Mouse (Mus musculus) natural killer cell, adult 2 months (primary cell): ENCODE measurements around the gene Igdcc4.
A peak's percentile ranks its signal among the peaks of the same experiment; 100 is the strongest.
"Not testable (repeated sequence)": the region's sequence is repeated elsewhere in the genome, so short reads cannot be mapped to it uniquely, and the experiment has no call there.

Experiments
- DNase-seq, 2 experiments: peaks; one replicate each; pipeline ENCODE4 v3.0.0; 2022; ENCODE audit warnings: low spot score in 2 of 2

Igdcc4 gene

DNA sequence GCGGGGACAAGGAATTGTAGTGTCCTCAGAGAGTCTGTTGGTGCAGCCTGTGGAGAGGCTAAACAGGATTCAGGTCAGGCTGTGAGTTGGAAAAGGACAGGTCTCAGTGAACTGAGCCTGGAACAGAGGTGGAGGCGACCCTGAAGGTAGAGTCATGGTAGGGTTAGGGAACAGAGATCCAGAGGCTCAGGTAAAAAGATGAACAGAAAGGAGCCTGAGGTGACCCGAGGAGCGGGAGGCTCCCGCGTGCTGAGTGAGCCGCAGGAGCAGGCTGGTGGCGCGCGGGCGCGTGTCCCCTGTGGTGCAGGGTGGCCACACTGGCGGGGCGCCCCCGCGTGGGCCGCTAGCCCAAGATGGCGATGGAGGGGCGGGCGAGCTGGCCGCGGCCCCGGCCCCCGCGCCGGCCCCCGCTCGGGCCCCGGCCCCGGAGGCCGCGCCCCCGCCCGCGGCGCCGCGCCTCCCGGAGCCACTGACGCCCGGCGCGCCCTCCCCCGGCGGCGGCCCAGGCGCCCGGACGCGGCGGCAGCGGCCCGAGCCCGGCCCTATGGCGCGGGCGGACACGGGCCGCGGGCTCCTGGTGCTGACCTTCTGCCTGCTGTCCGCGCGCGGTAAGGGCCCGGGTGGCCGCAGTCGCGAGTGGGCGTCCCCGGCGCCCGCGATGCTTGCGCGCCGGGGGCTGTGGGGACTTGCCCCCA is at the start of gene Igdcc4:
Gene Igdcc4, plus strand, starts transcription at position 496 of the 695 bp plus-strand sequence.
- no peak for DNase-seq

DNA sequence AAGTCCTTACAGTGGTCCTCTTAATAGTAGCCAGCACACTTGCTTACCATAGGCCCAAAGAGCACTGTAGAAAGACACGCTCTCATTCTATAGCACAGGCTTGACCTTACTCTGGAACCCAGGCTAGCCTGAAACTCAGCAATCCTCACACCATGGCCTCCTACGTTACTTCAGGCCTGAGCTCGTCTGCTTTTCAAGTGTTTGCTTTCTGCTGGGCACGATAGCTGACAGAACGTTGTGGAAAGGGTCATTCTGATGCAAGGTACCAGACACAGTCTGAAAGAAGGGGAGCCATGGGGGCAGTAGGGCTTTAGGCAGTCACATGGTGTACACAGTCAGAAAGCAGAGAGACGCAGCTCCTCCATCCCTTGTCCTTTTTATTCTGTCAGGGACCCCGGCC is 37.0 kb upstream of the Igdcc4 start:
- DNase-seq = no peak

DNA sequence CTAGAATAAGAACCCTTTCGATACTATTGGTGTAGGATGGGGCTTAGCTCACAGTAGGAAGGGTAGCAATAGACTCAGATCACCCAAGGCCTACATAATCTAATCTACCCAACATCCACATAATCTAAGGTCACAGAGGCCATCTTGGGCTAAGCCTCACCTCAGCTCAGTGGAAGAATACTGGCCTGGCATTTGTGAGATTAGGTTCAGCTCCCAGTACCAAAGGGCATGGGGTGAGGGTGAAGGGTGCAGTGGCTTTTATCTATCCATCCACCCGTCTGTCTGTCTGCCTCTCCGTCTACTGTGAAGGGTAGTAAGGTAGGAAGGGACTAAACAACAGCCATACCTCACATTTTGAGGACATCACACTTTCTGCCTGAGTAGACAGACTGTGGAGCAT is 30.7 kb upstream of the Igdcc4 start:
- no peak for DNase-seq

DNA sequence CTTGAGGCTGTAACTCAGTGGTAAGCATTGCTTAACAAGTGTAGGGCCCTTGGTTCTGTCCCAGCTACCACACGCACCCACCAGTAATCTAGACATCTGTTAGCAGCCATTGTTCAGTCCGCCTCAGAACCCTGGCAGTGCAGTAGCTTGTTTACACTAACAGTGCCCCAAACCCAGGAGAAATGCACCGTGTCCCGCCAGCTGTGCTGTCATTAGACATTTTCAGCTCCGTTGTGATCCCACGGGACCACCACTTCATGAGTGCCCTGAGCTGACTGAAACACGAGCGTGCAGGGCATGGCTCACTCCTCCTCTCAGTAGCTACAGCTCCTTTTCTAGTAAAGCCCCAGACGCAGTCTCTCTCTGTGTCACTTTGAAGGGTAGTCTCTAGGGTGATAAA is 27.7 kb upstream of the Igdcc4 start:
- peak in 1 of 2 experiments; percentile 13 for DNase-seq

DNA sequence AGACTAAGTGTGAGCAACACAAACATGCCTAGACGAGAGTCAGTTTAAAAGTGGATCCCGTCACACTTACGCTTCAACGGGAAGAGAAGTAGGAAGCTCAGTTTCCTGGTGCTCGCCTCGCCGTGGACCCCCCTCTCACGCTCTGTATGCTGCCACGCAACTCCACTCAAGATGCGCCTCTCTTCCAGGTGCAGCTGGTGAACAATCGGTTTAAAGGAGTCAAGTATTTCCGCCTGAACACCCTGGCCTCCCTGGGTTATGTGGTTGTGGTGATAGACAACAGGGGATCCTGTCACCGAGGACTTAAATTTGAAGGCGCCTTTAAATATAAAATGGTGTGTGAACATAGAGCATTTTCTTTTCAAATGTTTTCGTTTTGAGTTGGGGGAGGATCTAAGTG is 27.0 kb upstream of the Igdcc4 start:
- peak in 1 of 2 experiments; percentile 7 for DNase-seq

DNA sequence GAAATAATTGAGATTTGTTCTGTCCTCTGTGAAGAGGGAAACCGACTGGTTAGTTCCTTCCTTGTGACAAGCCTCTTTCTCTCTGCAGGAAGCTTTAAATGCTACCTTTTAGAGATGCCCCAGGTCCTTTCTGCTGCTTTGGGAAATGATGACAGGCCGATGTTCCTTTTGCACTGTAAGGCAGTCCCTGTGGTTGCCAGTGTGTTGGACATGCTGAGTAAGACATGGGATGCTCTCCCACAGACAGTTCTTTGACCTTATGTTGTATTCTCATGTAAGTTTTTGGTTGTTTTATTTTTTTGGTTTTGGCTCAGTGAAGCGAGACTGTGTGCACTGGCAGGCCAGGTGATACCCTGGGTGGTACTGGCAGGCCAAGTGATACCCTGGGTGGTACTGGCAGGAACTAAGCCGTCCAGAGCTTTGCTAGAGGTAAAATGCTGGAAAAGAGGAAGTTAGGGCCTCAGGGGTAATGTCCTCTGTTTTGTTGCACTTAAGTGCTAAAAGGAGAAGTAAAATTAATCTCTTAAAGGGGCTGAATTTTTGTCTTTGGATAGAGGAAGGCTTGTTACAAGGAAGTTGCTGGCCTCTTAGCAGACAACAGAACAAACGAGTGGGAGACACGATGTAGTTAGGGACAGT is 26.3 kb upstream of the Igdcc4 start:
- peak; percentile 3 to 63 for DNase-seq

DNA sequence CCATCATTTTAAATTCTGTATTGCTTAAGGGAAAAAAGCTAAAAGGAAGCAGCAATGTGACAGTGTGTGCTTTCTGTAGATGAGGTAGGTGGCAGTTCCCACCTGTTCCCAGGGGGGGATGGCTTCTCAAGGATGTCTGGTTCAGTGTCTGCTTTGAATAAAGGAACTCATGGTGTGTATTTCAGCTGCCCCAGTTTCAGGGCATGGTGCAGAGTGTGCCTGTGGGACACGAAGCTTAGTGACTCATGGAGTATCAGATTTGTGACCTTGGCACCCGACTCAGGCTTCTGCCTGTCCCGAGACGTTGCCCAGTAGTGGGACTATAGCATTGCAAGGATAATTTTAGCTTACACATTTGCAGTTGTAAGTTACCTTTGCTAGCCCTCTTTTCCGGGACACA is 23.8 kb upstream of the Igdcc4 start:
- DNase-seq = no peak

DNA sequence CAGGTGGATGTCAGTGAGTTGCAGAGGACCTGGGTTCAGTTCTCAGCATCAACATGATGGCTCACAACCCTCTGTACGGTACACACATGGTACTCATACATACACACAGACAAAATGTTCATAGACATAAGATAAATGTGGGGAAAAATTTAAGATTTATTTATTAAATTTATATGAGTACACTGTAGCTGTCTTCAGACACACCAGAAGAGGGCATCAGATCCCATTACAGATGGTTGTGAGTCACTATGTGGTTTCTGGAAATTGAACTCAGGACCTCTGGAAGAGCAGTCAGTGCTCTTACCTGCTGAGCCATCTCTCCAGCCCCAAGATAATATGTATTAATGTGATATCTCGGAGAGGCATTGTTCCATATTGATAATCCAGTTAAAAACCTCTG is 21.1 kb upstream of the Igdcc4 start:
- DNase-seq = not testable (repeated sequence)

DNA sequence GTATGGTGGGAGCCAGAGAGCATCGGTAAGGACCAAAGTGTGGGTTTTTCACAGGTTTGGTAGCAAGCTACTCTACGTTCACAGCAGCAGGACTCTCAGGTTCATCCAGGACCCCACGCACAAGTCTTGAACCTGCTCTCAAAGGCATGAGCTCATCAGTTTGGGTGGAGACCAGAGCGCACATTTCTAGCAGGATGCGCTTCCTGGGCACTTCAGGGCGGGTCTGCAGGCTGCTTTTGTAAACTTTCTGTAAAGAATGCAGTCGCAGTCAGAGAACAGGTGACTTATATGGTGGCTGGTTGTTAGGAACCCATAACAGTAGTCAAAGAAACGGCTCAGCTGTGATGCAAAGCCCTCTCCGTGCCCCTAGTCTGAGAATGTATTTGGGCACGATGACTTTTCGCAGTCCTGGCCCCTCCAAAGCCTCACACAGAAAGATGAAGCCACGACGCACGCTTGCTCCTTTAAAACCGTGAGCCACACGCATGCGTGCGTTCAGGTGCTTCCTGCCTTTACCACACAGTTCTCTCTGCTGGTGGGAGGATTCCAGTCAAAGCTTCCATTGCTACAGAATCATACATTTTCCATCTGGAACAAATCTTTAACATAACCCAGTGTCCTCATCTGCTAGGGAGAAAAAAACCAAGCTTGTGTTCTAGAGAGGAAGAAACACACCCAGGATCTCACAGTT is 18.1 kb upstream of the Igdcc4 start:
- DNase-seq = no peak

DNA sequence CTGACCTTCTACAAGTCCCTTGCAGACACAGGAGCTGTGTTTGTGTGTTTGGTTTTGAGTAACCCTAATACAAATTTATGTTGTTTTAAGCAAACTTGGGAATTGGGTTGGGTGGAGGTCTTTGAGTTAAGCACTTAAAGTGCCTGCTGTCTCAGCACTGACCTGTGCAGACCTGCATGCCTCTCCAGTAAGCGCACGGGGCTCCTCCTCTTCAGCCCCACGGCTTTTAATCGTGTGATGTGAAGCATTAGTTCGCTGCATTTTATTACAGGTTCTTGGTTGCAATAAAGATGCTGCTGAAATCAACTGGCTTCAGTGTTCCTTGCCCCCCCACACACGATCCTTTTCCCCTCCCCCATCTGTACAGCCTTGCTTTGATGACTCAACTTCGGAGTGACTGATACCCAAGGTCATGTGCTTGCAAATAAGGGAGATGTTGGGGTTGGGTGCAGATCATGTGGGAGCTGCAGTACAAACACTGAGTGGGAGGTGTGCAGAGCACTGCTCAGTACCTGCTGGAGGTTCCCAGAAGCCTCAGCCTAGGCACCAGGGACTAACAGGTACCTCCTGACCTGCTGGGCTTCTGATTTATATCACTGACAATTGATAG is 17.0 kb upstream of the Igdcc4 start:
- no peak for DNase-seq

DNA sequence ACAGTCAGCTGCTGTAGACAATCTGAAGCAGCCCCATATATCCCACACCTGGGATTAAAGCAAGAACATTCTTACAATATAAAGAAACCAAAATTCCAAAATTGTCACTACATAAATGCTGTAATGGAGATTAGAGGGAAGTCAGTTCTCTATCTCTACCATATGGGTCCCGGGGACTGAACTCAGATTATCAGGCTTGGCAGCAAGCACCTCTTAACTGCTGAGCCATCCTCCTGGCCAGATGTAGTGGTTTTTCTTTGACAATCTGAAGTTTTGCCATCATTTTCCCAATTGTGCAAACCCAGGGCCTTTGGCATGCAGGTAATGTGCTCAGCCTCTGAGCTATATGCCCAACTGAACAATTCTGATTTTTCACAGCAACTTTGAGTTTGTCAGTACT is 16.0 kb upstream of the Igdcc4 start:
- no peak for DNase-seq

DNA sequence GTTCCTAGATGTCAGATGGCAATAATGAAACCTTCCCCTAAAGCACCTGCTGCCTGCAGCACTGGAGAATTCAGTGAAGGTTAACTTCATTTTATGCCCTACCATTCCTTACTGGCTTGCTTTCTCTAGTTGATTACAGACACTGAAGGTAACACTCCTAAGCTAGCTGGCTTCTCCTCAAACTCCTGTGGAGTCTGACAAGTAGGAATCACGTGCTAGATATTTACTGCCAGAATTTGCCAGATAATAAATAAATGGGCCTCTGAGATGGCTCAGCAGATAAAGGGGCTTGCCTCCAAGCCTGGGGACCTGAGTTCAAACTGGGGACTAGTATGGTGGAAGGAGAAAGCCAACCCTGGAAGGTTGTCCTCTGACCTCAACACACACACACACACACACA is 14.5 kb upstream of the Igdcc4 start:
- DNase-seq = no peak

DNA sequence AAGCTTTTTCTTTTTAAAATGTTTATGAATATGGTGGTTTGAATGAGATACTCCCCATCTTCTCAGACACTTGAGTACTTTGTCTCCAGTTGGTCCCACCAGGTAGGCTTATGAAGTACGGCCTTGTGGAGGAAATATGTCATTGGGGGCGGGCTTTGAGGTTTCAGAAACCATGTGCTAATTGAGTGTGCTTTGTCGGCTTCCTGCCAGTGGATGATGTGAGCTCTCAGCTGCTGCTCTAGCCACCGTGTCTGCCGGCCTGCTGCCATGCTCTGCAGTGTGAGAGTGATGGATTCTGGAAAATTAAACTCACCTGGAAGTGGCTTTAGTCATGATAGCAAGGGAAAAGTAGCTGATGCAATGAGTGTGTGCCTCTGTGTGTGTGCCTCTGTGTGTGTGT is 13.8 kb upstream of the Igdcc4 start:
- peak; percentile 32 to 43 for DNase-seq

DNA sequence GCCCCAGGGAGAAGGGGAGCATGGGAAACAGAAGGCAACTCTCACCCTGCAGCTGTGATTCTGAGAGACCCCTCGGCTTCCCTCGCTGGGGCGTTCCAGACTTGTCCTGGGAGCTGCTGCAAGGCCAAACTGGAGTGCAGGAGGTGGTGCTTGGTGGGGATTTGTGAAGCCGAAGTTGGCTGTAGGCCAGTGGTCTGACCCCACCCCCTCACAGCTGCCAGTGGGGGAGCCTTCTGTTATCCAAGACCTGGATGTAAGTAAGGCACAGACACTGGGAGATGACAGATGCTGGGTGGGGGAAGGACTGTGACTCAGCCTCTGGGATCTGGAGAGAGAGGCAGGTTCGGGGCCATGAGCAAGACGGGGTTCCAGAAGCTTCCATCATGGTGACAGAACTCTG is 7.0 kb upstream of the Igdcc4 start:
- no peak for DNase-seq

DNA sequence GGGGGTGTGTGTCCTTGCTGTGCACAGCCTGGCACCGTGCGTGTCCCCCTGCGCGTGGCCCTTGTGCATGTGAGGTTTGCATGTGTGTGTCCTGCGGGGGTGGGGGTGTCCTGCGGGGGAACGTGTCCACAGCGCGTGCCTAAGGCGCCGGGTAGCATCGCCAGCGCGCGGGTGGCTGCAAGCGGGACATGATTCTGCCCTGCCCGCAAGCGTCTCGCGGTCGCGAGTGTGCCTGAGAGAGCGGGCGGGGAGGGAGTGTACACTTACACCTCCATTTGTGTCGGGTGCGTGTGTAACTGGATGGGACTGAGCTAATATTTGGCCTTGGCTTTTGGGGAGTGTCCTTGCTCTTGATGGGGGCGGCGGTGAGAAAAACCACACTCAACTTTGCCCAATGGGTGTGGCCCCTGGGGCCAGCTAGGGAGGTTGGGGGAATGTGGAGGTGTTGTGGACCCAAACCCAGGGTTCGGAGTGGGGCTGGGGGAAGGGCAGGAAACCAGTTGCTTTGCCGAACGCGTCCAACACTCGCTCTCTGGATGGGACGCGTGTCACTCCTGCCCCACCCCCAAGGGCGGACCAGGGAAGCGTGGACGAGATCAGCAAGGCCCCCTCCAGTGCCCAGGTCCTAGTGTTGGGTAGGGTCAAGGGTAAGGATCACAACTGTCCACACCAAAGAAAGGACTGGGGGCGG is 545 bp downstream of the Igdcc4 start:
- DNase-seq = no peak

DNA sequence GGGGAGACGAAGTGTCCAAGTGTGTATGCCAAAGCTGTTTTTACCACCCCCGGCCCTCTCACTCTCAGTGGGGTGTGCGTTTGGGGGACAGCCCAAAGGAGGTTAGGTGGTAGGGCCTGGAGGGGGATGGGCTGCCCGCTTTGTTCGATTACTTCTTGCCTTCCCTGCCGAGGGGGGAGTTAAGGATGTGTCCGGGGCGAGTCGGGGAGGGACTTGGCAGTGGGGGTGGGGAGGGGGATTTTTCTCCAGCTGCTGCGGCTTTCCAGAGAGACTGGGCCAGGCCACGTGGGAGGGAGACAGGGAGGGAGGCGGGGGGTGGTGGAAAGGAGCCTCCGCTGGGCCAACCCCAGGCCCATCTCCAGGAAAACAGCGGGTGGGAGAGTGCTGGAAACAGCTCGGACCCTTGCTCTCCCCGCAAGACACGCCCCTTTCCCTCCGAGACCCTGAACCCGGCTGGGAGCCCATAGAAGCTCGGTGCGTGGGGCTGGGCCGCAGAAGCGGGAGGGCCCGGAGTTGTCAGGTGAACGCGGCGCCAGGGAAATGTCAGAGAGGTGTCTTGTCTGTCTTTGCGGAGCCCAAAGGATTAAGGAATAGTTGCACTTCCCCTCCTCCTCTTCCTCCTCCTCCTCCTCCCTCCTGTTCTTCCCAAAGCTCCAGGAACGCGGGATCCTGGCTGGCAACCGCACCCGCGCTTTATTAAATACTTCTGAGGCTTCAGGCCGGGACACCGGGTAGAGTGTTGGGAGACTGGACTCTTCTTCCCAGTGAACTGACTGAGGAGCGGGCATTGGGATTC is 1.3 kb downstream of the Igdcc4 start:
- no peak for DNase-seq

DNA sequence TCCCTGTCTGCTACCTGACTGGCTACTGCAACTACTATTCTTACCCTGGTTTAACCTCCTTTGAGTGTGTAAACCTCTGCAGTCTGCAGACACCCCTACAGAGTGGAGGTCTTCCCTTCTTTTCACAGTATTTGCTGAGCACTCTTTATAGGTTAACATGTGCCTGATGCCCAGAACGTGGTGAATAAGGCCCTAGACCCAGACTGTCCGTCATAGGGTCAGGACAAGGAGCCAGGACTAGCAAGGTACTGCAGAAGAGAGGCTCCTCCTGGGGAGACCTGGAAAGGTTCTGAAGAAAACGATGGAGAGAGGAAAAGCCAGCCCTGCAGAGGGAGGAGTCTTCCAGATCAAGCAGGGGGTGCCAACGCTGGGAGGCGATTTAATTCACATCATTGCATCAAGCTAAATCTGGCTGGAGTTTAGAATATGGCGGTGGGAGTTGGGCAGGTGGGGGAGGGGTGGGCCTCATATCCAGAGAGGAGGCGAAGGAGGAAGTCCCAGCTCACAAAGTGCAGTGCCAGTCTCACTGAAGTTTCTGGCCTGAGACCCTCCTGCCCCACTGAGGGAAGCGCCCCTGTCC is 2.0 kb downstream of the Igdcc4 start:
- DNase-seq = no peak

DNA sequence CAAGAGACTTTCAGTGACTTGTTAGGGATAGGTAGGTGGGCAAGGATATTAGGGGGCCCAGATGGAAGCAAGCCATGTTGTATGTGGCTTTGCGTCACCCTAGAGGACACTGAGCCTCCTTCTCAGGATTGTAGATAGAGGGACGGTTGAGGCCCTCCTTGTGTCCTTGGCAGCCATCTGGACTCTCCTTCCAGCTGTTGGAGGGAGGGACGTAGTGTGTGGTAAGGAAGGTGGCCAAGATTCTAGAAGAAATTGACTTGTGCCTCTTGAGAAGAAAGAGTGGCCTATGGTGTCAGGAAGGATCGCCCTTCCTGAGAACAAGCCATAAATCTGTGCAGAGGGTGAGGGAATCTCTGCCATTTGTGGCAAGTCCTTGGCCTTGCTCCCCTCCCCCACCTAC is 5.5 kb downstream of the Igdcc4 start:
- no peak for DNase-seq

DNA sequence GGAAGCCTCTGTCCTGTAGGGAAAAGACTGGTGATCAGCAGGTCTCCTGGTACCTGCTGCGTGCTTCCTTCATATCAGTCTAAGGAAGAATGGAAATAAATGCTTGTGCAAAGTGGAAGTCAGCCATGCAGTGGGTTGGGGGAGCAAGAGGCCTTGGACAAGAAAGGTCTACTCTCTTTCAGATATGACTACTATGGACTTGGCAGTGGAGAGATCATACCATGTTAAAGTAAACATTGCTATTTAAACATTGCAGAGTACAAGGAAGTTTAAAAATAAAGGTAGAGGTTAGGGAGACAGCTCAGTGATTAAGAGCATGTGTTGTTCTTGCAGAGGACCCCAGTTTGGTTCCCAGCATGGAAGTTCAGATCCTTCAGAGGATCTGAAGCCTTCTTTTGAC is 6.6 kb downstream of the Igdcc4 start:
- no peak for DNase-seq

DNA sequence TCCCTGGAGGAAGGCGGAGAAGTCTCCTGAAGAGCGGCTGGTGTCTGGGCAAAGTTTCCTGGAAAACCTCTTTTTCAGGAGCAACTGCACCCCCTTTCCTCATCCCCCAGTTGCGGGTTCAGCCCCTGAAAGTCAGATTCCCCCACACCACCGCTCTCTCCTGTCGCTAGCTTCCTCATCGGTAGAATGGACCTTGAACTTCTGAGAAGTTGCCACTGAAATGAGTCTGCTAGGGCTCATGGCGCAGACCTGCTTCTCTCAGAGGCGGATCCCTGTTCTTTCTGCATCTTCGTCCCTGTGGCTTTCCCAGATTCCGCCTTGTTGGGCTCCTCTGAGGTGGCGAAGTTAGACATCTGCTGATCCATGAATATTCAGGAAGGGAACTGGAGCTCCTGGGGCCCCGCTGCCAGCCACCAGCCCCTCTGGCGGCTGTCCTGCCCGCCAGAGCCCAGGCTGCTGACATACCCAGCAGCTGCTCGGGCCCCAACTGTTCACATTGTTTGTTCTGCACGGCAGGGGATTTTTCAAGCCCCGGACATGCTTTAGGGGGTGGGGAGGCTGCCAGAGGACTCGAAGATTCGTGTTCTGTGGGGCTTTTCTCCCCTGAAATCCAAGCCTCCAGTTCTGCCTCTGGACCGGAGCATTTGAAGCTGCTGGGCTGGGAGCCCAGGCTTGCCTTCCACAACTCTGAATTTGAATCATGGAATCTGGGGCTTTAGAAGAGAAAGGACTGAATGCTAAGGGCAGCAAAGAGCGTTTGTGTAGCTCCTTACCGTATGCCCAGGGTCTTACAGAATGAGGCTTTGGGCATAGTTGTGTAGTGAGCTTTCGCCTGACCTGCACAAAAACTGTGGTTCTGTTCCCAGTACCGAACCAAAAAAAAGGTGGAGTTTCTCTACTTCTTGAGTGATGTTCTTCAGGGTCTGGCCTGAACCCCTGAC is 8.1 kb downstream of the Igdcc4 start:
- no peak for DNase-seq
